Mouse (Mus musculus) neural tube, embryonic 14.5 days (tissue): ENCODE measurements around the gene Ret. TPM values are rescaled to one million over a fixed set of nuclear protein-coding genes. Genes with fewer than 3 reads are reported as not detected.

ENCODE experiments used
- ATAC-seq: fragments of 200-750 bp; cut with Nextera tagmentation; 2 replicates; pipeline ENCODE4 v1.8.0; 2017; ENCODE audit warnings: low read depth, mild to moderate bottlenecking, moderate TSS enrichment, moderate library complexity
- H3K27ac ChIP-seq: fragments of 300-500 bp; sonication (generic); 2 replicates; pipeline ENCODE4 v1.5.1; 2014; ENCODE audit warnings: low read depth, mild to moderate bottlenecking, control low read depth, low read length, moderate library complexity, mixed read lengths
- H3K27me3 ChIP-seq: fragments of 300-500 bp; sonication (generic); 2 replicates; pipeline ENCODE4 v1.6.1; 2014; ENCODE audit warnings: low read length; ENCODE audit not compliant: control insufficient read depth, insufficient read depth
- H3K36me3 ChIP-seq: fragments of 300-500 bp; sonication (generic); 2 replicates; pipeline ENCODE4 v1.6.1; 2014; ENCODE audit warnings: low read length, mixed read lengths; ENCODE audit not compliant: control insufficient read depth, insufficient read depth
- H3K4me1 ChIP-seq: fragments of 300-500 bp; sonication (generic); 2 replicates; pipeline ENCODE4 v1.6.1; 2014; ENCODE audit warnings: low read length; ENCODE audit not compliant: control insufficient read depth, insufficient read depth
- H3K4me2 ChIP-seq: fragments of 300-500 bp; sonication (generic); 2 replicates; pipeline ENCODE4 v1.6.1; 2014; ENCODE audit warnings: mild to moderate bottlenecking, low read depth, low read length, control low read depth
- H3K4me3 ChIP-seq: fragments of 300-500 bp; sonication (generic); 2 replicates; pipeline ENCODE4 v1.5.1; 2014; ENCODE audit warnings: low read depth, low read length, control low read depth, mixed read lengths
- H3K9ac ChIP-seq: fragments of 300-500 bp; sonication (generic); replicated peaks from 2 replicates; pipeline ENCODE4 v1.6.1; 2014; ENCODE audit warnings: low read depth, mild to moderate bottlenecking, control low read depth, low read length, mixed read lengths
- H3K9me3 ChIP-seq: fragments of 300-500 bp; sonication (generic); 2 replicates; pipeline ENCODE4 v1.6.1; 2016; ENCODE audit warnings: low read length; ENCODE audit not compliant: control insufficient read depth
- WGBS: fragments of 180-500 bp; shearing (Covaris S2); extraction: QIAGEN DNeasy Blood & Tissue Kit; methylation state at CpG from one replicate; pipeline ENCODE4 v1.1.7; 2014; 5-methylcytosine and 5-hydroxymethylcytosine counted together
- polyA plus RNA-seq: library from polyadenylated mRNA; unstranded; fragments of >200 nt; fragmentation: Nextera tagmentation; extraction: Ambion mirVana; gene quantifications from 2 replicates; pipeline ENCODE4 v1.2.1, GENCODE M21; 2014

Ret gene
- polyA plus RNA-seq, 1 experiment from 2014 or later: 22.5 TPM

DNA sequence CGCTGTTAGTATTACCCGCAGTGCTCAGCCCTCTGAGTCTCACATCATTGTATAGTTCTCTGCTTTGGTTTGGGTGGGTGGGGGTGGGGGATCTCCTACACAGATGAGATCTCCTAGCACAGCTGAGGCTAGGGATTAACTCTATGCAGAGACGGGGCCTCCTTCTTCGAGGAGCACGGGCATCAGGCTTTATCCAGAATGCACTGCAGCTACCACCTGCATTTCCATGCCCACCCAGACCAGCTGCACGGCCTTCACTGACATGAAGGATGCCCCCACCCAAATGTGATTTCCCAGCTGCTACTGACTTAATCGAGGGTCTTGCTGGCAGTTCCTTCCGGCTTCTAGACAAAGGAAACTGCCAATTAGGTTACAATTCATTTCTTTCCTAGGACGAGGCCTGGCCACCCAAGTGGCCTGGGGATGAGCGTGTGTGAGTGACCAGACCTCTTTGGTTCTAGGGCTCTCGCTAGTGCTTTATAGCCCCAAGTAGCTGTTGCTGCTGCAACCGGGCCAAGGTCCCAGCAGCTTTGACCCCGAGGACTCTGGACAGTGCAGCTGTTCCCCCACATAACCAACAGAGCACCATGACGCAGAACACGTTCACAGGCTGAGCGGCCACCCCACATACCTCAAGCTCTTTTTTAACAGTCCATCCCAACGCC lies 10.8 kb downstream of the Ret start:
- ATAC-seq: peak; percentile 54; the same call in 1 of the 2 replicates
- 23% methylated on average over 17 of the region's 17 CpGs for WGBS
- no peak overlapping the region for H3K4me3 ChIP-seq
- H3K27ac ChIP-seq: no peak overlapping the region
- no peak overlapping the region for H3K4me2 ChIP-seq
- H3K9ac ChIP-seq: 0 out of 2 replicates have a peak overlapping the region, but pooled peaks have one; percentile 16
- no peaks in the 10 kb centered on the region for H3K4me1 ChIP-seq
- no peaks in the 10 kb centered on the region for H3K36me3 ChIP-seq
- H3K9me3 ChIP-seq: no peaks in the 10 kb centered on the region
- H3K27me3 ChIP-seq: no peaks in the 10 kb centered on the region

- Histone ChIP-seq H3K27ac (no peak overlapping the region), H3K4me2 (no peak overlapping the region), H3K9ac (no peak overlapping the region), H3K4me1 (no peaks in the 10 kb centered on the region), H3K9me3 (no peaks in the 10 kb centered on the region), H3K27me3 (no peaks in the 10 kb centered on the region), H3K36me3 (no peaks in the 10 kb centered on the region), H3K4me3 (no peak overlapping the region)
- ATAC-seq: no peak
- WGBS: 90% methylated on average over 10 of the region's 10 CpGs
These were observed 13.4 kb downstream of the Ret start for GRCm38 (mm10) chr6:118184126-118184525.

GRCm38 (mm10) chr6:118180085-118180423 lies 17.5 kb downstream of the Ret start:
- H3K9me3 ChIP-seq: no peaks in the 10 kb centered on the region
- WGBS: 76% methylated on average over 12 of the region's 12 CpGs
- no peaks in the 10 kb centered on the region for H3K36me3 ChIP-seq
- H3K4me2 ChIP-seq: no peak overlapping the region
- H3K27ac ChIP-seq: no peak overlapping the region
- no peak overlapping the region for H3K4me3 ChIP-seq
- no peak overlapping the region for H3K9ac ChIP-seq
- ATAC-seq: peak; percentile 53; the same call in 1 of the 2 replicates
- no peaks in the 10 kb centered on the region for H3K27me3 ChIP-seq
- no peaks in the 10 kb centered on the region for H3K4me1 ChIP-seq

GRCm38 (mm10) chr6:118179316-118180084 lies 18.0 kb downstream of the Ret start:
- Histone ChIP-seq H3K4me2 (no peak overlapping the region), H3K27me3 (no peaks in the 10 kb centered on the region), H3K4me3 (no peak overlapping the region), H3K27ac (no peak overlapping the region), H3K36me3 (no peaks in the 10 kb centered on the region), H3K4me1 (no peaks in the 10 kb centered on the region), H3K9me3 (no peaks in the 10 kb centered on the region), H3K9ac (no peak overlapping the region)
- WGBS: 64% methylated on average over 13 of the region's 13 CpGs
- peak; percentile 89 for ATAC-seq

DNA sequence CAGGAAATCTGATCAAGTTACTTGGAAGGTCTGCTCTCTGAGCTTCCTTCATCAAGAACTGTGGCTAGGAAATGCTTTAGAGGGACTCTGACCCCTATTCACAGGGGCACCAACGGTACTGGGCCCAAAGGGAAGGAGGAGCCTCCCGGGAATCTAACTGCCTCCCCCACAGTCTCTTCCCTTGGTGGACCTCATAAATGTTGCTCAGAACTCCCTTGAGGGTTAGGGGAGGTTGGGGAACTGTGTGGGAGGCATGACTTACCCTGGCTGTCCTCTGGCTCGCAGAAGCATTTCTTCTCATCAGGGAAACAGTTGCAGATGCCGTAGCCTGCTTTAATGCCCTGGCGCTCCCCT lies 23.6 kb downstream of the Ret start:
- no peak overlapping the region for H3K4me3 ChIP-seq
- WGBS: 75% methylated on average over 5 of the region's 5 CpGs
- no peaks in the 10 kb centered on the region for H3K4me1 ChIP-seq
- no peak overlapping the region for H3K9ac ChIP-seq
- H3K36me3 ChIP-seq: no peaks in the 10 kb centered on the region; the same call in 1 of the 2 replicates
- no peak overlapping the region for H3K27ac ChIP-seq
- H3K27me3 ChIP-seq: no peaks in the 10 kb centered on the region
- no peaks in the 10 kb centered on the region for H3K9me3 ChIP-seq
- no peak overlapping the region for H3K4me2 ChIP-seq
- ATAC-seq: no peak

- no peaks in the 10 kb centered on the region; the same call in 1 of the 2 replicates for H3K36me3 ChIP-seq
- WGBS: 93% methylated on average over 18 of the region's 18 CpGs
- no peak overlapping the region for H3K4me3 ChIP-seq
- H3K4me2 ChIP-seq: no peak overlapping the region
- no peak for ATAC-seq
- H3K27ac ChIP-seq: no peak overlapping the region
- H3K9me3 ChIP-seq: no peaks in the 10 kb centered on the region
- no peak overlapping the region for H3K9ac ChIP-seq
- no peaks in the 10 kb centered on the region for H3K4me1 ChIP-seq
- no peaks in the 10 kb centered on the region for H3K27me3 ChIP-seq
These were observed 24.1 kb downstream of the Ret start for GRCm38 (mm10) chr6:118173251-118173974.

DNA sequence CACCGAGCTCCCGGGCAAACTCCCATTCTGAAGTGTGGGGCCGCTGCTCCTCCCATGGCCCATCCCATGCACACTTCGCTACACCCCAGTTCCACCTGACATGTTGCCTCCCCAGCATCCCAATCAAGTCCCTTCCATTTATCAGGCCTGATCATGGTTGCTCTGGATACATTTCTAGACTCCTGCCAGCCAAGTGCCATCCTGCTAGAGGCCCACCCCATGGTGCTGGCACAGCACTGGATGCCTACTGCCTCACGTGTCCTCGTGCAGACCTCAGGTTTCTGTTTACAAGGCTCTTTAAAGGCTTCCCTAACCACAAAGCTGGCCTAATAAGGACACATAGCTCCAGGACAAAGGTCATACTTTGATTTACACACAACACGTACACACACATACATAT lies 26.1 kb downstream of the Ret start:
- H3K4me2 ChIP-seq: no peak overlapping the region
- no peak overlapping the region for H3K9ac ChIP-seq
- H3K4me3 ChIP-seq: no peak overlapping the region
- no peaks in the 10 kb centered on the region; the same call in 1 of the 2 replicates for H3K36me3 ChIP-seq
- no peaks in the 10 kb centered on the region for H3K27me3 ChIP-seq
- H3K27ac ChIP-seq: no peak overlapping the region
- ATAC-seq: no peak
- H3K4me1 ChIP-seq: no peaks in the 10 kb centered on the region
- no peaks in the 10 kb centered on the region for H3K9me3 ChIP-seq
- 95% methylated on average over 7 of the region's 7 CpGs for WGBS

GRCm38 (mm10) chr6:118168106-118168505 lies 29.4 kb downstream of the Ret start:
- H3K4me2 ChIP-seq: no peak overlapping the region
- no peak overlapping the region for H3K4me3 ChIP-seq
- no peaks in the 10 kb centered on the region for H3K27me3 ChIP-seq
- 87% methylated on average over 14 of the region's 14 CpGs for WGBS
- ATAC-seq: no peak
- no peak overlapping the region for H3K9ac ChIP-seq
- no peaks in the 10 kb centered on the region for H3K36me3 ChIP-seq
- no peak overlapping the region for H3K27ac ChIP-seq
- no peaks in the 10 kb centered on the region for H3K4me1 ChIP-seq
- H3K9me3 ChIP-seq: no peaks in the 10 kb centered on the region

DNA sequence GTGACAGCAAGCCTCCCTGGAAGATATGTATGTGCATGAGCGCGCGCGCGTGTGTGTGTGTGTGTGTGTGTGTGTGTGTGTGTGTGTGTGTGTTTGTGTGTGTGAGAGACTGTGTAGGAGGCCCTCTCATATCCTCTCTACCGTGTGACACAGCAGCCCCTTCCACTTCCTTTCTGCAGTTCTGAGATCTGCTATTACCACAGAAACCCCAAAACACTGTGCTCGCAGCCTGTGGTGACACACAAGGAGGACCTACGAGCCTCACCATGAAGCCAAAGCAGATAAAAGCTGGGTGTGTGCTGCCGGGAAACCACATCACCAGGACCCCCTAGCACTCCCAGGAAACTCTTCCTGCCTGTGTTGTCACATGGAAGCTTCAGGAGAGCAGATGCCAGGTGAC lies 30.5 kb downstream of the Ret start:
- ATAC-seq: no peak
- Histone ChIP-seq H3K36me3 (no peaks in the 10 kb centered on the region), H3K4me2 (no peak overlapping the region), H3K4me3 (no peak overlapping the region), H3K9me3 (no peaks in the 10 kb centered on the region), H3K27me3 (no peaks in the 10 kb centered on the region), H3K9ac (no peak overlapping the region), H3K27ac (no peak overlapping the region), H3K4me1 (no peaks in the 10 kb centered on the region)
- 91% methylated on average over 9 of the region's 9 CpGs for whole genome bisulfite sequencing
